8 mouse cellular contexts compared by ENCODE assay signal in the genomic region with DNA sequence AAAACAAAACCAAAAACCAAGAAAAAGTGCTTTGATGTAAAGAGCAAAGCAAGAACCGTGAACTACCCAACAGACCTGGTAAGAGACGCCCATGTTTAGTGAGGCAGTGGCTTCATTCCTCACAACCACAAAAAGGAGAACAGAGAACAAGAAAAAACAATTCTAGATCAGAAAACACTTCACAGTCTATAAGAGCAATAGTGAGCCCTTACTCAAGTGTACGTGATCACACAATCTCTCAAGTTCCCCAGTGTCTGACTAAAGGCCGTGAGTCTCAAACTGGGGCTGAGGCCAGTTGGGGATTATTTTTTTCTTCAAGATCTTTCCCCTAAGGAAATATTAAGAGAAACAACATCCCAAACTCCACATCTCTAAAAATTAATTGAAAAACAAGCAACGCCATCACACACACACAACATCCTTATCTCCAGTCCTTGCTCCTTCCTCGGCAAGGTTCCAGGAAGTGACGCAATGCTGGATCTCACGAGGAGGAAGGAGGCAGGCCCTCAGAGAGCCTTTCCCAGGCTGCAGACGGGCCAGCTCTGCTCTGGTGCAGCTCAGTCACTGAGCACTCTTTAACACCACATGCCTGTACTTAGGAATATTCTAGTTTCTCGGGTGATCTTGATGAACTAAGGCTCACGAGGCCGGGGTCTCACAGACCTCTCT. TPM values are rescaled to one million over a fixed set of nuclear protein-coding genes. Genes with fewer than 3 reads are reported as not detected.
DNase-seq lines count a peak whose midpoint lies in the region; ATAC-seq and TF ChIP-seq lines count a peak whose summit lies in the region.

No protein-coding gene starts in this region.

- 66% methylated on average over 12 of the region's 12 CpGs for WGBS in embryonic facial prominence, embryonic 15.5 days
- WGBS in liver, postnatal 0 days (ENCODE audit: insufficient replicate concordance): 38% methylated on average over 12 of the region's 12 CpGs
- WGBS in spleen, adult 2 months: 21% methylated on average over 12 of the region's 12 CpGs
- WGBS in hindbrain, embryonic 11.5 days: 85% methylated on average over 12 of the region's 12 CpGs

- no peak overlapping the region for H3K4me2 ChIP-seq in embryonic facial prominence, embryonic 15.5 days (replicated peaks)
- H3K4me2 ChIP-seq in liver, postnatal 0 days (ENCODE audit: low read depth, low read length): peak overlapping the region; percentile 45
- H3K4me2 ChIP-seq in hindbrain, embryonic 11.5 days (replicated peaks; ENCODE audit: low read depth, low read length): no peak overlapping the region

- no peak for ATAC-seq in embryonic facial prominence, embryonic 15.5 days (ENCODE audit: insufficient number of reproducible peaks, low FRiP score, low TSS enrichment, low read depth)
- peak; percentile 90 for ATAC-seq in liver, postnatal 0 days
- ATAC-seq in hindbrain, embryonic 11.5 days (ENCODE audit: low FRiP score): no peak

- no peak overlapping the region for H3K9ac ChIP-seq in embryonic facial prominence, embryonic 15.5 days
- no peak overlapping the region for H3K9ac ChIP-seq in liver, postnatal 0 days (replicated peaks)
- H3K9ac ChIP-seq in hindbrain, embryonic 11.5 days (ENCODE audit: low read depth, low read length): no peak overlapping the region

- peak; percentile 38 for DNase-seq in layer of hippocampus, adult 9-11 months
- no peak for DNase-seq in layer of hippocampus, adult 18-20 months (ENCODE audit: low spot score in 2 of 2)
- DNase-seq in heart, postnatal 4 days: peak; percentile 95
- peak; percentile 83 for DNase-seq in liver, postnatal 0 days
- peak; percentile 33 to 50 for DNase-seq in spleen, adult 2 months (ENCODE audit: low read depth in 1 of 2, low spot score in 2 of 2)
- no peak for DNase-seq in frontal cortex, postnatal 36 days (ENCODE audit: low spot score in 2 of 2)
- no peak for DNase-seq in hindbrain, embryonic 11.5 days (ENCODE audit: low spot score)

- no peak for TF ChIP-seq CTCF in liver, postnatal 0 days (IDR thresholded peaks at IDR 0.05; ENCODE audit: low read depth)
- no peak for TF ChIP-seq CTCF in spleen, adult 2 months (IDR thresholded peaks at IDR 0.05; ENCODE audit: extremely low read depth, insufficient read depth, insufficient read length, insufficient replicate concordance)

- no peaks in the 10 kb centered on the region for H3K27me3 ChIP-seq in embryonic facial prominence, embryonic 15.5 days
- H3K27me3 ChIP-seq in liver, postnatal 0 days (ENCODE audit: insufficient read depth, low read length): no peaks in the 10 kb centered on the region
- H3K27me3 ChIP-seq in spleen, adult 2 months (ENCODE audit: control insufficient read depth, insufficient read depth, low read length): no peaks in the 10 kb centered on the region
- no peaks in the 10 kb centered on the region for H3K27me3 ChIP-seq in hindbrain, embryonic 11.5 days (ENCODE audit: control insufficient read depth, insufficient read depth, low read length)

- TF ChIP-seq EP300 in liver, postnatal 0 days (IDR thresholded peaks at IDR 0.05; ENCODE audit: low read depth): no peak

- no peak for TF ChIP-seq POLR2A in spleen, adult 2 months (IDR thresholded peaks at IDR 0.05; ENCODE audit: low read depth, low read length)

- H3K27ac ChIP-seq in embryonic facial prominence, embryonic 15.5 days (replicated peaks): 0 out of 2 replicates have a peak overlapping the region, but pooled peaks have one; percentile 2
- peak overlapping the region; percentile 59 for H3K27ac ChIP-seq in liver, postnatal 0 days (ENCODE audit: low read depth)
- H3K27ac ChIP-seq in spleen, adult 2 months (ENCODE audit: insufficient read depth, low read length): peak overlapping the region; percentile 84
- H3K27ac ChIP-seq in hindbrain, embryonic 11.5 days (ENCODE audit: low read depth, low read length): no peak overlapping the region

- H3K4me3 ChIP-seq in embryonic facial prominence, embryonic 15.5 days (replicated peaks): no peak overlapping the region
- no peak overlapping the region for H3K4me3 ChIP-seq in liver, postnatal 0 days (ENCODE audit: low read depth, low read length)
- no peak overlapping the region for H3K4me3 ChIP-seq in spleen, adult 2 months (ENCODE audit: extremely low read depth, insufficient read depth, insufficient read length)
- H3K4me3 ChIP-seq in hindbrain, embryonic 11.5 days (ENCODE audit: low read depth, low read length): no peak overlapping the region

- H3K36me3 ChIP-seq in embryonic facial prominence, embryonic 15.5 days: no peaks in the 10 kb centered on the region
- H3K36me3 ChIP-seq in liver, postnatal 0 days (replicated peaks; ENCODE audit: insufficient read depth, low read length): no peaks in the 10 kb centered on the region
- H3K36me3 ChIP-seq in spleen, adult 2 months (ENCODE audit: control insufficient read depth, insufficient read depth, low read length): no peaks in the 10 kb centered on the region
- H3K36me3 ChIP-seq in hindbrain, embryonic 11.5 days (ENCODE audit: control insufficient read depth, insufficient read depth, low read length): no peaks in the 10 kb centered on the region

- peaks cover 27% of the 10 kb centered on the region for H3K4me1 ChIP-seq in embryonic facial prominence, embryonic 15.5 days
- H3K4me1 ChIP-seq in liver, postnatal 0 days (ENCODE audit: insufficient read depth): peaks cover 23% of the 10 kb centered on the region
- H3K4me1 ChIP-seq in spleen, adult 2 months (ENCODE audit: control insufficient read depth, insufficient read depth, insufficient read length): peaks cover 42% of the 10 kb centered on the region
- no peaks in the 10 kb centered on the region for H3K4me1 ChIP-seq in hindbrain, embryonic 11.5 days (replicated peaks; ENCODE audit: control insufficient read depth, insufficient read depth, low read length)

- no peaks in the 10 kb centered on the region for H3K9me3 ChIP-seq in embryonic facial prominence, embryonic 15.5 days (replicated peaks)
- 0 out of 2 replicates have a peak, but pooled peaks cover 3% of the 10 kb centered on the region for H3K9me3 ChIP-seq in liver, postnatal 0 days (ENCODE audit: low read length)
- no peaks in the 10 kb centered on the region; the same call in 1 of the 2 replicates for H3K9me3 ChIP-seq in hindbrain, embryonic 11.5 days (ENCODE audit: control insufficient read depth, low read length)

RNA-seq across cellular contexts. Expression of gene Tmod3, which starts 12.4 kb away (rescaled TPM):
- 10 to 100 TPM; 39.9 to 41.2 TPM for total RNA-seq in layer of hippocampus, adult 18-20 months (2021)
- polyA plus RNA-seq in embryonic facial prominence, embryonic 15.5 days (2015; fragmentation: Nextera tagmentation; extraction: Ambion mirVana): 131 and 144 TPM in 2 replicates
- 100 to 1,000 TPM; 111 to 112 TPM for total RNA-seq in heart, postnatal 4 days (2021)
- polyA plus RNA-seq in liver, postnatal 0 days (2015; fragmentation: Nextera tagmentation; extraction: Ambion mirVana): 24.9 and 30.6 TPM in 2 replicates
- 24.0 and 28.4 TPM in 2 replicates for polyA plus RNA-seq in spleen, adult 2 months (2012; rRNA removed)
- 96.9 and 110 TPM in 2 replicates for polyA plus RNA-seq in hindbrain, embryonic 11.5 days (2014; fragmentation: Nextera tagmentation; extraction: Ambion mirVana)

Comparison
In these comparisons a context has a peak if more than half of its experiments do, and no peak if none do; other contexts are left out.
1. DNase-seq: peak in layer of hippocampus, adult 9-11 months (single experiment), heart, postnatal 4 days (single experiment), liver, postnatal 0 days (single experiment) and spleen, adult 2 months (2 of 2); none in layer of hippocampus, adult 18-20 months (0 of 2), frontal cortex, postnatal 36 days (0 of 2) and hindbrain, embryonic 11.5 days (single experiment).